Mouse (Mus musculus) gastrocnemius, postnatal 36 days (tissue): ENCODE data around the gene Wipi1. TPM values are rescaled to one million over a fixed set of nuclear protein-coding genes. Genes with fewer than 3 reads are reported as not detected.

Experiments
- DNase-seq, 2 experiments: peaks; one replicate each; pipeline ENCODE4 v3.0.0; 2022
- intact Hi-C: fragments of 180-260 bp; cut with DNase I; formaldehyde crosslinking; loops from one replicate; pipeline ENCODE4 v1.15.1; 2025
- total RNA-seq, 2 experiments: library from RNA; stranded (reverse); gene quantifications; 2 replicates each; pipeline ENCODE4 v1.2.3; 2021

Gene Wipi1
- total RNA-seq, 2 experiments from 2014 or later: 55.6 to 58.9 TPM

- DNase-seq: no peak
- intact Hi-C loops: no loop called here
Measured at GRCm38 (mm10) chr11:109549599-109550290, 62.0 kb downstream of the Wipi1 start.

DNA sequence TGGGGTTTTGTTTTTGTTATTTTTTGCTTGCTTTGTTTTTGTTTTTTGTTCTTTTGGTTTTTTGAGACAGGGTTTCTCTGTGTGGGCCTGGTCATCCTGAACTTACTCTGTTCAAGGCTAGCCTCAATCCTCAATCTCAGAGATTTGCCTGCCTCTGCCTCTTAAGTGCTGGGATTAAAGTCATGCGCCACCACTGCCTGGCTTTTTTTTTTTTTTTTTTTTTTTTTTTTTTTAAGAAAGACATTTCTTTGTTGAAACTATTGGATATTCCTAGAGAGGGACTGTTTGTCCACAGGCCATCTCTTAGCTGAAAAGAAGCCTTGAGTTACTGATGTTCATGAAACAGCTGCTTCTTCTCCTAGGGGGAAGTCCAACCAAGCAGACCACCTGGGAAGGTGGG is 64.1 kb downstream of the Wipi1 start:
- intact Hi-C loops: no loop called here
- no peak for DNase-seq

- no peak for DNase-seq
- intact Hi-C loops: no loop called here
Measured at GRCm38 (mm10) chr11:109546305-109547001, 65.3 kb downstream of the Wipi1 start.

DNA sequence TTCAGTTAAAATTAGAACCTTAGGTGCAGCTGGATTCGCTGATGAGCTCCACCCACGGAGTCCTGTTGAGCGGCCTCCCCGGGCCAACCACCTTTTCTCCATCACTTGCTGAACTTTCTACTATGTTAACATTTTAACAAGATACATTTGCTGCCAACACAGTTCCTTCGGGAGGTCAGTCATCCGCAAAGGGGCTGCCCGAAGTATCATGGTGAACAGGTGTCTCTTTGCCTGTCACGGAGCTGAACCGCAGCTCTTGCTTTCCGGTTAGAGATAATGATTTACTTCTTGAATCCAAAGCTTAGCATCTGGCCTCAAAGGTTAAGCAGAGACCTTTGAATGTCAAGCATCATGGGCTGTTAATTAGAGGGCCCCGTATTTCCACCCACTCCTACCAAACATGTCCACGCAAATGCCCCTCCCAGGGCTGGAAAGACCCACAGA is 66.0 kb downstream of the Wipi1 start:
- intact Hi-C loops: no loop called here
- no peak for DNase-seq

DNA sequence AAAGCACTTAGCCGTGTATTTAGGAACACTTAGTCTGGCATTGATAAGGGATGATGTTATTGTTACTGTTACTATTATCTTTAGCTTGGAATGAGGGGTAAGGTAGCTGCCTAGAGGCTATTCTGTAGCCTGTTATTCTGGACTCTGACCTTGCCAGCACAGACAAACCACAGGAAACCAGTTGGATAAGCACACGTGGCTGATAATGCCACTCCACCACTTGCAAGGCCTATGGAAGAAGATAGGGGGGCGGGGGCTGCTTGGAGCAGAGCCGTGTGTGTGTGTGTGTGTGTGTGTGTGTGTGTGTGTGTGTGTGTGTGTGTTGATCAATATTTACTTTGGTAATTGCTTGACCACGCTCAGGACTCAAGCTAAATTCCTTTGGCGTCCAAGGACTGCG is 66.5 kb downstream of the Wipi1 start:
- DNase-seq: no peak

GRCm38 (mm10) chr11:109544432-109544831 is 67.3 kb downstream of the Wipi1 start:
- intact Hi-C loops: no loop called here
- DNase-seq: no peak

More for the DNA sequence above, 66.5 kb downstream of the Wipi1 start:
- intact Hi-C loops: no loop called here

DNA sequence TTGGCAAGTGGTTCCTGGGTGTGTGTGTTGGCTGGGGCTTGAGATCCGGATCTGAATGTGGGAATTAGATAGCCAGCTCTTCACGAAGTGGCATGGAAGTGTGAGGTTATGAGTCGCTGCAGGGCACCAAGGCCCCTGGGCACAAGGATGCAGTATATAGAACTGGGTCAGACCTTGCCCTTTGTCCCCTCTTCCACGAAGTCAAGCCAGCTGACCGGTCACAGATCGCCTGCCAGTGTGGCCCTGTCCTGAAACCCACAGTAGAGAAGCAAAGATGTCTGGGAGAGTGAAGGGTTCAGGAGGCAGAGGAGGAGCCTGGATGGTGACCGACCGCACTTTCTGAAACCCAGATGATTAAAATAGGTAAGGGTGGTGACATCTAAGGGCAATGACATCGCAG is 68.3 kb downstream of the Wipi1 start:
- intact Hi-C loops: no loop called here
- DNase-seq: no peak

DNA sequence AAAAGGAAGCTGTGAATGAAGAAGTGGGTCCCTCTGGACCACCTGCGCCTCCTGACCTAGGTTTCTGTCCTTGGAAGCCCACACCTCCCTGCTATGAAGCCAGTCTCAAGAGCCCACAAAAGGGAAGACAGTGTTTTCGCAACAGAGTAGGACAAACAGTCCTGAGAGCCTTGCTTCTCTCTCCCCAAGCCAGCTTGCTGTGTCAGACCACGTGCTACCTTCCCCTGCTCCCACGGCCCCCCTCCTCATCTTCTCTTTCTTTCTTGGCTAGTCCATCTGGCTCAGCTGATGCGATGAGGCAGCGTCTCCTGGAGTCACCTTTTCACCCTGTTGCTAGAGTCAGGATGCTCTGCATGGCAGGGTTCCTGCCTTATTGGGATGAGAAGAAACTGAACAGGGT is 72.5 kb downstream of the Wipi1 start:
- intact Hi-C loops: no loop called here
- no peak for DNase-seq

DNA sequence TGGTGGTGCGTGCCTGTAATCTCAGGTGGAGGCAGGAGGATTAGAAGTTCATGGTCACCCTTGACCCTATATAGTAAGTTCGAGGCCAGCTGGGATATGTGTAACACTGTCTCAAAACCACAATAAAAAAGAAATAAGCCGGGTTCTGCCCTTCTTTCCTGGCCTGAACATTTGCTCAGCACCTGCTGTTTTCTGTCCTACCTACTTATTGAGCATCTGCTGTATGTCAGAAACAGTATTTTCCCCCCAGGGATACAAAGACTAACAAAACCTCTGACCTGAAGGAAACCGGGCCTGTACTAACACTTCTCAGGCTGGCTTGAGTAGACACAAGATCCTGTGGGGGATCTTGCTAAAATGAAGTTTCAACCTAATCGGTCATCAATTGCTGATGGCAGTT is 74.8 kb downstream of the Wipi1 start:
- DNase-seq: no peak
- intact Hi-C loops: no loop called here

DNA sequence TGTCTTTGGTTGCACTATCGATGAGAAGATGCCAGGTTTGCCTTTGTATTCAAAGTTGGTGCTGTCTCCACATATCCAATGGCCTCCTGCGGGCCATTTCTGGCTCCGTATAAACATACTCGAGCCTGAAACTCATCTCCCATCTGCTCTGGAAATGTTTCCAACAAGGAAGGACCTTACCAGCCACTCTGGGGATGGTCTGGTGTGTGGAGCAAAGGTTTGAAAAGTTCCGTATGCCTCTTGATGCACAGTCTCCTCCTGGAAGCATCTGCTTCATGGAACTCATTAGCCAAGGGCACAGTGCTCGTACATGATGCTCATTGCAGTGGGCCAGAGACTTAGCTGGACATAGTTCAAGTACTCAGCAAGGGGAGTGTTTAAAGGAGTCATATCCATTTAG is 75.8 kb downstream of the Wipi1 start:
- DNase-seq: no peak
- intact Hi-C loops: no loop called here

GRCm38 (mm10) chr11:109530030-109530429 is 81.7 kb downstream of the Wipi1 start:
- intact Hi-C loops: no loop called here
- DNase-seq: no peak

DNA sequence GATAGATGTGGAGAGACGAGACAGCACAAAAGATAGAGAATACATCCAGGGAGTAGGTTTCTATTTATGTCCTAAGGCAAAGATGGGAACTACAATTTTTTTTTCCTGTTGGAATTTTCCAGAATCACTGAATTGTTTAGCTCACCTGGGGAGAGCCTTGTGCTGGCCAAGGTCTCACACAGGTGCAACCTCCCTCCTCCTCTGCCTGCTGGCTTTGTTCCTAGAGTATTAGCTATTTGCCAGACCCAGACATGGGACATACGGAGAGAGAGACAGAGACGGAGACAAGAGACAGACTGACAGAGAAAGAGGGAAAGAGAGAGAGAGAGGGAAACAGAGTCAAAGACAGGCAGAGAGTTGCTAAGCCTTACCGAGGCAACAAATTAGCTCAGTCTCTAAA is 86.2 kb downstream of the Wipi1 start:
- no peak for DNase-seq
- intact Hi-C loops: no loop called here

DNA sequence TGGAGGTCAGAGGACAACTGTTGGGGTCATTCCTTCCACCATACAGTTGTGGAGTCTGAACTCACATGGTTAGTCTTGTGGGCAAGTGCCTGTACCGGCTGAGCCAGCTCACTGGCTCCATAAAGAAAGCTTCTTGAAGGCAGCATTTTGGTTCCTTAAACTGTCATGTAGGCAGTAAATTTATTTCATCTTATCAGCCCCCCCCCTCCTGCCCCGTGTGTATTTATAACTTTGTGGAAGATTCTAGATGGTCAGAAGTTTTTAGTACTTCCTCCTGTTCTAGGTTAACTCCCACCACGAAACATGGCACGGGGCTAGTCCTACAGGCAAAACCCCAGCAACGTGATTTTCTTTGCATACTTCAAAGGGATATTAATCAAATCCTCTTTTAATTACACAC is 86.9 kb downstream of the Wipi1 start:
- no peak for DNase-seq
- intact Hi-C loops: no loop called here

Other genes with a start within 250 kb of the Wipi1 start
- gene Gna13, start 249.1 kb downstream of the Wipi1 start, total RNA-seq: 10 to 100 TPM; 21.9 to 22.1 TPM
- not detected for gene 9930022D16Rik, start 198.1 kb downstream of the Wipi1 start, total RNA-seq
- gene Amz2, start 186.0 kb downstream of the Wipi1 start, total RNA-seq: 10 to 100 TPM; 60.1 to 63.4 TPM
- gene Arsg, start 138.6 kb downstream of the Wipi1 start, total RNA-seq: 1 to 10 TPM in 1 of 2 experiments, under 1 TPM in 1; 0.86 to 1.7 TPM
- 1 to 10 TPM; 4.8 to 9.4 TPM for gene Slc16a6, start 138.4 kb downstream of the Wipi1 start, total RNA-seq
- 100 to 1,000 TPM; 115 TPM for gene Prkar1a, start 37.4 kb upstream of the Wipi1 start, total RNA-seq
- 1 to 10 TPM; 1.6 to 2.5 TPM for gene Fam20a, start 110.3 kb upstream of the Wipi1 start, total RNA-seq
- gene 1700012B07Rik, start 216.1 kb upstream of the Wipi1 start, total RNA-seq: not detected